Comparison of ENCODE assay signal across 8 mouse cellular contexts in the genomic region with DNA sequence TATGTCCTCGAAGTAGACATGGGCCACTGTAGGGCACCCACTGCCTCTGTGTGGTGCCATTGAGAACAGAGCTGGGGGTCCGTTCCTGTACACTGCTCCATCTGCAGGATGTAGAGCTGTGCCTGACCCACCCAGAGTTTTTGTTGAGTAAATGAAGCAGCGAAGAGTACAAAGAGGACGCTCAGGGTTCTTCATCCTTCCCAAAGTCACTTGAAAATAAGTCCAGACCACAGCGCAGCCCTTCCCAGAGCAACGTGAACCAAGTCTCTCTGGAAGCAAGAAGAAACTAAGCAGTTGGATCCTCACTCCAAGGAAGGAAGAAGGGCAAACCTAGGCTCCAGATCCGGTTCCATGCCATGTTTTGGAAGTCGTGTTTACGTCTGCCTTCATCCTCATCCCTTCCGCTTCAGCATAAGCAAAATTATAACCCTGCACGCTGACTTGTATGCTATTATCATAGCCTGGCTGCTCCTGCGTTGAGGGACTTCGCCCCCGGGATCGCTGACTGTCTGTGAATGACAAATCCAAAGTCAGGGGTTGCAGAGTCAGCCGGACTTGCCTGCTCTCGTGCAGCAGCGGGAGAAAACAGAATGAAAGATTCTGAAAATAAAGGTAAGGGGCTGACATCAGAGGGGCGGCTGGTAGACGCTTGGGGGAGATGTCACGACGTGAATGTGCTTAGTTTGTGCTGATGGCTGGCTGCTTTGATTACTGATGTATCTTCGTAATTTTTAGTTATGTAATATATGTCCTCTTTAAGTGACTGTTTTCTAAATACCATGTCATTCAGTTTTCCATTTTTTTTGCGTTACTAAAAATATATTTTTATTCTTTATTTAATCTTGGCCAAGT. TPM values are rescaled to one million over a fixed set of nuclear protein-coding genes. Genes with fewer than 3 reads are reported as not detected.
A peak's percentile ranks its signal among the peaks of the same experiment; 100 is the strongest.
DNase-seq lines count a peak whose midpoint lies in the region; ATAC-seq and TF ChIP-seq lines count a peak whose summit lies in the region.

No protein-coding gene starts in this region.

- peak; percentile 79 for ATAC-seq in forebrain, embryonic 16.5 days
- peak; percentile 56 for ATAC-seq in hindbrain, embryonic 14.5 days (ENCODE audit: low FRiP score)
- ATAC-seq in lung, embryonic 15.5 days (ENCODE audit: borderline replicate concordance, extremely low read depth, low FRiP score, low TSS enrichment) = no peak

- DNase-seq in MEL-GATA-1-ER (ENCODE audit: extremely low read depth, low read depth) = peak; percentile 76
- peak; percentile 84 to 87 for DNase-seq in cerebellum, adult 2 months
- DNase-seq in hindbrain, embryonic 14.5 days (ENCODE audit: low spot score) = peak; percentile 83
- peak; percentile 60 to 74 for DNase-seq in layer of hippocampus, postnatal 10 days (ENCODE audit: low spot score in 2 of 2)
- peak; percentile 84 for DNase-seq in retina, postnatal 1 day
- DNase-seq in adipocyte (ENCODE audit: low spot score) = no peak

- H3K27ac ChIP-seq in cerebellum, adult 2 months (ENCODE audit: insufficient read depth, low read length) = peak overlapping the region; percentile 26
- peak overlapping the region; percentile 68 for H3K27ac ChIP-seq in forebrain, embryonic 16.5 days (ENCODE audit: low read length)
- peak overlapping the region; percentile 70 for H3K27ac ChIP-seq in hindbrain, embryonic 14.5 days
- no peak overlapping the region for H3K27ac ChIP-seq in lung, embryonic 15.5 days

- peak overlapping the region; percentile 62 for H3K9ac ChIP-seq in forebrain, embryonic 16.5 days (replicated peaks; ENCODE audit: low read depth, low read length)
- H3K9ac ChIP-seq in hindbrain, embryonic 14.5 days = peak overlapping the region; percentile 74
- H3K9ac ChIP-seq in lung, embryonic 15.5 days = 0 out of 2 replicates have a peak overlapping the region, but pooled peaks have one; percentile 14

- no peaks in the 10 kb centered on the region for H3K36me3 ChIP-seq in forebrain, embryonic 16.5 days (ENCODE audit: control insufficient read depth, insufficient read depth)
- no peaks in the 10 kb centered on the region for H3K36me3 ChIP-seq in hindbrain, embryonic 14.5 days (replicated peaks; ENCODE audit: control insufficient read depth, insufficient read depth)
- no peaks in the 10 kb centered on the region for H3K36me3 ChIP-seq in lung, embryonic 15.5 days

- no peak for TF ChIP-seq CTCF in cerebellum, adult 2 months (IDR thresholded peaks at IDR 0.05; ENCODE audit: borderline replicate concordance, insufficient read depth, low read depth, low read length)

- H3K27me3 ChIP-seq in cerebellum, adult 2 months (ENCODE audit: control insufficient read depth, insufficient read depth, low read length) = no peaks in the 10 kb centered on the region
- H3K27me3 ChIP-seq in forebrain, embryonic 16.5 days (replicated peaks; ENCODE audit: control insufficient read depth, insufficient read depth, low read length) = no peaks in the 10 kb centered on the region
- no peaks in the 10 kb centered on the region for H3K27me3 ChIP-seq in hindbrain, embryonic 14.5 days (ENCODE audit: control insufficient read depth, insufficient read depth, low read length)
- H3K27me3 ChIP-seq in lung, embryonic 15.5 days = peaks cover 19% of the 10 kb centered on the region; the same call in 1 of the 2 replicates

- 5% methylated on average over 24 of the region's 24 CpGs for WGBS in cerebellum, adult 2 months
- WGBS in forebrain, embryonic 16.5 days = 9% methylated on average over 24 of the region's 24 CpGs
- WGBS in hindbrain, embryonic 14.5 days = 7% methylated on average over 24 of the region's 24 CpGs
- WGBS in lung, embryonic 15.5 days = 9% methylated on average over 24 of the region's 24 CpGs

- peak overlapping the region; percentile 86 for H3K4me2 ChIP-seq in forebrain, embryonic 16.5 days (ENCODE audit: low read length)
- peak overlapping the region; percentile 85 for H3K4me2 ChIP-seq in hindbrain, embryonic 14.5 days (replicated peaks)
- peak overlapping the region; percentile 71 for H3K4me2 ChIP-seq in lung, embryonic 15.5 days

- peak; percentile 57; the same call in 1 of the 2 replicates for TF ChIP-seq POLR2A in cerebellum, adult 2 months (IDR thresholded peaks at IDR 0.05; ENCODE audit: borderline replicate concordance, insufficient read depth, low read length)

- H3K9me3 ChIP-seq in forebrain, embryonic 16.5 days (ENCODE audit: control insufficient read depth, low read length) = no peaks in the 10 kb centered on the region; the same call in 1 of the 2 replicates
- no peaks in the 10 kb centered on the region for H3K9me3 ChIP-seq in hindbrain, embryonic 14.5 days (ENCODE audit: control insufficient read depth, low read length)
- no peaks in the 10 kb centered on the region for H3K9me3 ChIP-seq in lung, embryonic 15.5 days

- peak overlapping the region; percentile 79 for H3K4me3 ChIP-seq in cerebellum, adult 2 months (replicated peaks; ENCODE audit: insufficient read depth, low read depth, low read length)
- H3K4me3 ChIP-seq in forebrain, embryonic 16.5 days (replicated peaks; ENCODE audit: low read length) = peak overlapping the region; percentile 60
- H3K4me3 ChIP-seq in hindbrain, embryonic 14.5 days (replicated peaks; ENCODE audit: low read length) = peak overlapping the region; percentile 49
- H3K4me3 ChIP-seq in lung, embryonic 15.5 days = peak overlapping the region; percentile 39

- 0 out of 2 replicates have a peak, but pooled peaks cover 2% of the 10 kb centered on the region for H3K4me1 ChIP-seq in cerebellum, adult 2 months (ENCODE audit: control insufficient read depth, insufficient read depth, low read length)
- peaks cover 10% of the 10 kb centered on the region for H3K4me1 ChIP-seq in forebrain, embryonic 16.5 days (replicated peaks; ENCODE audit: control insufficient read depth, insufficient read depth, low read length)
- peaks cover 20% of the 10 kb centered on the region for H3K4me1 ChIP-seq in hindbrain, embryonic 14.5 days (replicated peaks; ENCODE audit: control insufficient read depth, insufficient read depth, low read length)
- H3K4me1 ChIP-seq in lung, embryonic 15.5 days = peaks cover 4% of the 10 kb centered on the region; the same call in 1 of the 2 replicates

RNA-seq across cellular contexts. Expression of a gene that starts 11.3 kb away (rescaled TPM):
- 109 and 126 TPM in 2 replicates for polyA plus RNA-seq in cerebellum, adult 2 months (2012; rRNA removed)
- 31.6 and 34.6 TPM in 2 replicates for polyA plus RNA-seq in forebrain, embryonic 16.5 days (2015; fragmentation: Nextera tagmentation; extraction: Ambion mirVana)
- 66.1 and 76.6 TPM in 2 replicates for polyA plus RNA-seq in hindbrain, embryonic 14.5 days (2014; fragmentation: Nextera tagmentation; extraction: Ambion mirVana)
- total RNA-seq in layer of hippocampus, postnatal 10 days (2021) = 100 to 1,000 TPM; 255 to 282 TPM
- polyA plus RNA-seq in lung, embryonic 15.5 days (2015; fragmentation: Nextera tagmentation; extraction: Ambion mirVana) = 0.60 and 0.98 TPM in 2 replicates

Comparison
In these comparisons a context has a peak if more than half of its experiments do, and no peak if none do; other contexts are left out.
1. H3K9ac ChIP-seq: peak in every context shown above with its lines; median percentile 74 in hindbrain, embryonic 14.5 days; 62 in forebrain, embryonic 16.5 days; 14 in lung, embryonic 15.5 days.
2. RNA of a gene that starts 11.3 kb away (polyA plus RNA-seq): 109 to 126 TPM in cerebellum, adult 2 months, 66.1 to 76.6 TPM in hindbrain, embryonic 14.5 days and 31.6 to 34.6 TPM in forebrain, embryonic 16.5 days; 0.60 to 0.98 TPM in lung, embryonic 15.5 days; every median in the first group is over 10 times any median in the second.
3. Peak in every context shown above with its lines, with median percentiles within 50 percentile points of each other: H3K4me3 ChIP-seq and H3K4me2 ChIP-seq.